Mouse (Mus musculus) gastrocnemius, postnatal 14 days (tissue): ENCODE data around the gene Vps37b. TPM values are rescaled to one million over a fixed set of nuclear protein-coding genes. Genes with fewer than 3 reads are reported as not detected.

Experiments
- DNase-seq: peaks from one replicate; pipeline ENCODE4 v3.0.0; 2021; ENCODE audit warnings: mixed read lengths
- intact Hi-C: fragments of 180-260 bp; cut with DNase I; formaldehyde crosslinking; loops from one replicate; pipeline ENCODE4 v1.15.1; 2025; ENCODE audit warnings: low total_unique reads
- total RNA-seq, 2 experiments: library from RNA; stranded (reverse); gene quantifications; 2 replicates each; pipeline ENCODE4 v1.2.3; 2021

Gene Vps37b
- total RNA-seq, 2 experiments from 2014 or later, result 6.3 to 7.8 TPM

DNA sequence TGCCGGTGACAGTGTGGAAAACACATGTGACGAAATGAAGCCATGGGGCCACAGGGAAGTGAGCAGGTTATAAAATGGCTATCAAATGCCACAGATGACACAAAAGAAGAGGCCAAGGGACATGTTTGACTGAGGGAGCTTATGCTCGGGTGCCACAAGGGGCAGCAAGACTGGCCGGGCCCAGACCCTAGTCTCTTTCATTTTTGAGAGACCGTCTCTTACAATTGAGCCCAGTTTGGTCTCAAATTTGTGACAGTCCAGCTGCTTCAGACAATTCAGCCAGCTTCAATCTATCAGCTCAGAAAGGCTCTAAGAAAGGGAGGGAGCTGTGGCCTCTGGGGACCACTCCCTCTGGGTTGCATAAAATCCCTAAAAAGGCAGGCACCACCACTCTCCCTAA is 5.5 kb downstream of the Vps37b start:
- DNase-seq, result no peak
- intact Hi-C loops, result no loop called here

DNA sequence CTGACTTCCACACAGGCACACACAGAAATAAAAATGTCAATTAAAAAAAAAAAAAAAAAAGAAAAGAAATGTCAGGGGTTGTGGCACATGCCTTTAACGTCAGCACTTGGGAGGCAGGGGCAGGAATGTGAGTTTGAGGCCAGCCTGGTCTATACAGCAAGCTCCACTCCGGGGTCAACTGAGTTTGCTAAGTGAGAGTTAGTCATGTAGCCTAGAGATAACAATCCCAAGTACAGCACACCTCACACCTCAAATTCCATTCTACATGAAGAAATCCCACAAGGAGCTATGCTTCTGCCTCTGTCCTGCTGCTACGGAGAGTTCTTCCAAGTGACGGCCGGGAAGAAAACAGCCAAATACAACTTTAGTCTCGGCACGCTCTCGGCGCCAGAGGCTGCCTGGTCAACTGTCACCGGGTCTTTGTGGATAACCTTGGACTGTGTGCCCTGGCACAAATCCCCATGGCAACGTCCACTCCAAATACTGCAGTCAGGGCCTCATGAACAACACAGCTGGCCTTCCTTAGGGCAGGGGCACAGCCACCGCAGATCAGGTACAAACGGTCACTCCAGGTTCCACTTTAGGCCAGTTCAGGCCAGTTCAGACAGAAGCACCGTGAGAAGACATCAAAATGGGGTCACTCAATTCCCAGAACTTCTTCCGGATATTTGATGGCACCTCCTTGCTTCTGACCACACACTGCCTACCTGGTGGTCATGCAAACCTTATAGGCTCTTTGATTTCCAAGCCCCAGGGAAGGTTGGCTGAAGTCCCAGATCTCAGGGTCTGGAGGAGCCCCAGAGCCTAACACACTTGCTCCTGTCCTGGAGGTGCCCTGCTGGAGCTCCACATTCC is 6.3 kb downstream of the Vps37b start:
- intact Hi-C loops, result no loop called here
- no peak for DNase-seq

DNA sequence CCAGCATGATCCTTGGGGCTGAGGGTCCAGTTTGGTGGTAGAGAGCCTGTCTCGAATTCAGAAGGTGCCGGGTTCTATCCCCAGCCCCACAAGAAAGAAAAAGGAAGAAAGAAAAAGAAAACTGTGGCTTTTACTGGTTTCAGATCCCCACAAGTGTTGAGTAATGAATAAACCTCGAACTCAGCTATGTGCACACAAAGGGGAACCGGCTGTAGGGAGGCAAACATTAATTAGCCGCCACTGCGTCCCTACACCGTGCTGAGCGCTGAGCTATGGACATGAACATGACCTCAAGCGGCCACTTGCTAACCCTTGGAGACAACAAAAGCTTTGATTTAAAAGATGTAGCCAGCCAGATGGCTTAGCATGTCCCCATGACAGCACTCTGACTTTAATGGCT is 6.9 kb downstream of the Vps37b start:
- DNase-seq, result no peak
- intact Hi-C loops, result no loop called here

DNA sequence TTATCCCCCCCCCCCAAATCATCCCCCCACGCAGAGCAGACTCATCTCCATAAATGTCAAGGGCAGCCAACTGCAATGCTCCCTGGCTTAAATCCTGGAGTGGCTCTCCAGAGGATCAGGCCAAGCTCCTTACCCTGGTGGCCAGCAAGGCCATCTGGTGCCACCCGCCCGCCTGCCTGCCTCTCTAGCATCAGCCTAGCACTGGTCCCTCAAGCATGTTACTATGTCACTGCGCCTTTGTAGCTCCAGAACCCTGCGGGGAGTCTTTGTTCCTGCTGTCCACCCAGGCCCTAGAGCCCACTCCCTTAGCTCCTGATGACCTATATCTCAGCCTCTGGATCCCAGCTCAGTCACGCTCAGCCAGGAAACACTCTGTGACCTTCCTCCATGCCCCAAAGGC is 7.4 kb downstream of the Vps37b start:
- DNase-seq, result no peak
- intact Hi-C loops, result no loop called here

DNA sequence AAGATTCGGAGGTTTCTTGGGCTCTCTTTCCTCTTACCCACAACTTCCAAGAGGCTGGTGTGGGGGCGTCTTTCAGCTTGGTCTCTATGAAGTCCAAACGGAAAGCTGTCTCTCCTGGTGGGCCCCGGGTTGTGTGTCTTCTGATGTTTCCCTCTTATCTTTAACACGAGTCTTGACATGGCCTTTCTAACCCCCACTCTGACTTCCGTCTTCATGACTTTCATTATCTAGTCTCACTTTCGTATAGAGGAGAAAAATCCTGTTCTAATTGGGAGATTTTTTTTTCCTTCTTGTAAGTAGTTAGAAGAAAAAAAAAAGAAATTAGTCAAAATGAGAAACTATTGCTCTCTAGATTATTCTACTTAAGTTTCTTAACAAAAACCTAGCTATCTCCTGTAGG is 9.7 kb downstream of the Vps37b start:
- DNase-seq, result no peak
- intact Hi-C loops, result no loop called here

DNA sequence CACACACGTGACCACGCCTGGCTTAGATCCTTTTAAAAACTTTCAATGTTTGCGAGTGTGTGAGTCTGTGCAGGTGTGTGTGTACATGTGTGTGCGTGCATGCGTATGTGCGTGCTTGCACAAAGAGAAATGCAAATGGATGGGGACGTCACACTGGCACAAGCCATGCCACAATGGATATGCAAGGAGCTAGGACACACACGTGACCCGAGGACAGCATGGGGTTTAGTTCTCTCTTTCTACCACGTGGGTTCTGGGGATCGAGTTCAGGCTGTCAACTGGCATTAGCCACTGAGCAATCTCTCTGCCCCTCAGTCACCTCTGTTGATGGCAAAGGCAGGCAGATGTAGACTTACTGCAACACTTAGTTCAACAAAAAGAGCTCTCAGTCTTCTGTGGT is 10.4 kb downstream of the Vps37b start:
- DNase-seq, result no peak
- intact Hi-C loops, result no loop called here

DNA sequence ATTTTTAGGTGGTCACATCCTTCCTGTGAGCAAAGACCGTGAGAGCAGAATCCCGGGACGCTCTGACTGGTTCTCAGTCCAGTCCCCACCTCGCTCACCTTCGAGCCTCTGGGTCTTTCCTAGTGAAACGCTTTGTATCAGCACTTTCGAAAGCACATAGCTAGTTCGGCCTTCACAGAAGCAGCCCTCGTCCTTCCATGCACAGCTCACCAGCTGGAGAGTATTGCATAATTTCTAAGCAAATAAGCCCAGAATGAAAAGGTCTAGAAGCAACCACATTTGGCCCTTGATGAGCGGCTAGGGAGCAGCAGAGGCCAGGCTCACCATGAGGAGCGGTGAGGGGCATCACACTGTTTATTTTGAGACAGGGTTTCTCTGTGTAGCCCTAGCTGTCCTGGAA is 10.9 kb downstream of the Vps37b start:
- intact Hi-C loops, result no loop called here
- DNase-seq, result no peak

DNA sequence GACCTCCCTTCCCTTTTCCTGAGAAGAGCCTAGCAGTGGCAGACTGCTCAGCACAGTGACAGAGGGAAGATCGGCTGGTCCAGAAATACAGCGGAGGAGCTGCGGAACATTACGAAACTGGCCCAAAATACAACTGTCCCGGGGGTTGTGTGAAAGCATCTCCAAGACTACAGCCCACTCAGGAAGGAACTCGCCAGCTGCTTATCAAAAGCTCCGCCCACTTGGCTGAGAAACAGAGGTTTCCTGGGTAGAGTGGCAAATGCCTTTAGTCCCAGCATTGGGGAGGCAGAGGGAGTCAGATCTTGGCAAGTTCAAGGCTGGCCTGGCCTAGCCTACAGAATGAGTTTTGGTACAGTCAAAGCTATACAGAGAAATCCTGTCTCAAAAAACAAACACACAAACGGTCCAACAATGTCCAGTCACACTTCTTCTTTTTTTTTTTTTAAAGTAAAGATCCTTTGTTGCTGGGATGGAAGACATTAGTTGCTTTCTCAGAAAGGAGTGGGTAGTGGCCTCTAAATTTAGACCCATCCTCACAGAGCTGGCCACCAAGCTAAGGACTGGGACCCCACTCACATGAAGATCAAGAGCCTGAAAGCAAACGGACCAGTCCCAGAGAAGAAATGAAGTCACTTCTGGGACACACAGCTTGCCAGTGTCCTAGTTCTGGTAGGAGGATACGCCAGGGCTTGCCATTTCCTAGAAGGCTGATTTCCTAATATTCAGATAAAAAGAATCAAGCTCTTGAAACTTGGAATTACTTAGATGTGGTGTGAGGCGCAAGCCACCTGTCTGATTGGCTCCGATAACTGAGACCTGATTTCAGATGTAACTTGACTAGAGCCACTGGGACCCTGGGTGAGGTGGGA is 12.5 kb downstream of the Vps37b start:
- intact Hi-C loops, result no loop called here
- no peak for DNase-seq

DNA sequence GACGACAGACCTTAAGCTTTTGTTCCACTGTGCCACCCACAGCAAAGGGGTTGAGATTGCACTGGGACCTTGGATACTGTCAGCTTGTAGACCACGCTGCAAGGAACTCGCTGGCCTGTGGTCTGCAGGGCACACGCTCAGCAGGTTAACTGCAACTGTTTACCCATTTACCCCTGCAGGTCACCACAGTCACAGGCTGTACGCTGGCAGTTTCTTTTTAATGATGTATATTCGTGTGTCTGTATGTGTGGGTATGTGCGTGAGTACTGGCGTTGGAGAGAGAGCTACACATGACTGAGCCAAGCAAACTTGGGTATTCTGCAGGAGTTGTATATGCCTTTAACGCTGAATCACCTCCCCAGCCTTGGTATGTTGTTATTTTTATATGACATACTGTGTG is 13.4 kb downstream of the Vps37b start:
- intact Hi-C loops, result no loop called here
- no peak for DNase-seq

DNA sequence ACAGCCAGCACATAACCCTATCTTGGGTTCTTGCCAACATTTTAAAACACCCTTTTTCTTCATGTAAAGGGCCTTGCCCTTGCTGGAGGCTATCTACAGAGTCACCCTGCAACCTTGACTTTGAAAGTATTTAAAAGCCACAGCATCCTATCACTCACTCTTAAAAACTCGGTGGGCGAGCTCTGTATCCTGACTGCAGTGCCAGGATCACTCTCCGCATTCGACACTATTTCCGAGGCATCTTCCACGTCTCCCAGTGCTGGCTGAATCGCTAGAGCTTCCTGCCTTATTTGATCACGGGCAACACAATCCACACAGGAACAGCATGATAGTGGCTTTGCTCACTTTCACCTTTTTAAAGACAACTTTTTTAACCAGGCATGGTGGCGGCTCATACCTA is 14.1 kb downstream of the Vps37b start:
- DNase-seq, result no peak
- intact Hi-C loops, result no loop called here

DNA sequence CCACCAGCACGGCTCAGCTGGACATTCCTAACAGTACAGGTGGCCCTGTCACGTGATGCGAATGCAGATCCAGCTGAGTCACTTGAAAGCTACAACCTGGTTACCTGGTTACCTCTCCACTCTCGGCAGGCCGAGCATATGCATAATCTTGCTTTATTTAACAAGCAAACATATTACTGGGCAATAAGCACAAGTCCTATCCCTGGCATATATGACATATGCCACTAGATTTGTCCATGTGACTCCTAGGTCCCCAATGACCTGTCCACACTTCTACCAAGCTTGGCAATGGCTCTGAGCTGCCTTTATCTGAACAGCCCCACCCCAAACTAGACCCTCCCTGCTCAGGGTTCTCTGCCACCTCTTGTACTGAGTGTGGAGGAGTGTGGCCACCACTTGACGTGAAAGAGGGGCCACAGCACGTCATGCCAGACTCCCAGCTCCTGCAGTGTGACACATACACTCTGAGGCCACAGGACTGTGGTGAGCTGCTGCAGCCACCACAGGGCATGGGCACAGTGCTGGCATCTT is 15.7 kb downstream of the Vps37b start:
- no peak for DNase-seq
- intact Hi-C loops, result no loop called here

DNA sequence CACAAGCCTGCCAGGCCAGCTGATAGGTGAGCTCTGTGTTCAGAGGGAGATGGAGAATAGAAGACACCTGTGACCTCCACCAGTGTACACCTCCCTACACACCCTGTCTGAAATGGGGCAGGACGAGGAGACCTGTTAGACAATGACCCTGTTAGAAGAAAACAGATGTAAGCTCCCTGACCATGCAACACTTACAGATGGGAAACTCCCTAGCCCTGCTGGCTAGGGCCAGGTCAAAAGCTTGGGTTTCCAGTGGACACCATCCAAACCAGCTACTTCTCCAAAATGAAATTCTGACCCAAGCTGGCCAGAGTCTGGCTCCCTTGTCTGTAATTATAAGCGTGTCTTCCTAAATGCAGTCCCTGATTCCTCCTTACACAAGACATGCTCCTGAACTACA is 16.3 kb downstream of the Vps37b start:
- intact Hi-C loops, result no loop called here

DNA sequence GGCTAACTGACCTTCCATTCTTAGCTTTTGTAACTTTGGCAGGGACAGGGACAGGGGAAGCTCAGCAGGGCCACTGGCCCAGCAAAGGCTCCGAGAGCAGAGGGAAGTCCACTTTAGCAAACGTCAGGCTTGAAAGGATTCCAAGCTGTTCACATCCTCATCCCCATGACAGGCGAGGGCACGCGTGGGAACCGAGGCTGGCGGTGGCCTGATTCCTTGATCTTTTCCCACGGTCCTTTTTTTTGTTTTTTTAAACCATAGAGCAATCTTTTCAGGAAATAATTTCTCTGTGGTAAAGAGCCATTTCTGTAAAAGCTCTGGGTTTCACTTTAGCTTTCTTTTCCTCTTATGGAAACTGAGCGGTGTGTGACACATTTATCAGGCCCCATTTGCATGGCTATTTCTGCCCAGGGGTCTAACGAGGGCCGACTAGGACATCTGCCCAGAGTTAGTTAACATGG is 17.2 kb downstream of the Vps37b start:
- DNase-seq, result no peak
- intact Hi-C loops, result loop anchor here (5.0 kb wide), 1 partner anchor 32 kb away; no protein-coding TSS in a partner anchor

More for the DNA sequence above, 16.3 kb downstream of the Vps37b start:
- no peak for DNase-seq

DNA sequence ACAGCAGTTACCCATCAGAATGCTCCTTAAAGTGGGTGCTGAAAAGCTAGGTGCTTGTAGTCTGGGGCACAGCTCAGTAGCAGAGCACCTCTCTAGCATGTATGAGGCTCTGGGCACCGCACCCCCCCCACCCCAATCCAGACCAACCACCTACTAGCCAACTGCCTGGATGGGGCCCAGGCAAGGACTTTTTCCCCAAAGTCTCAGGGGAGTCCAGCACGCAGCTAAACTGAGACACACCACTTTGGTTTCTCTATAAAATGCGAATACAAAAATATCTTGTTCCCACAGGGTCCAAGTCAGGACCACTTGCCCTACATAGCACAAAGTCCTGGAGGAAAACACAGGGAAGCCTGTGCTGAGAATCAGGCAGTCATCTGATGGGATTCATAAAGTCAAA is 17.9 kb downstream of the Vps37b start:
- intact Hi-C loops, result loop anchor here (5.0 kb wide), 1 partner anchor 33 kb away; no protein-coding TSS in a partner anchor
- DNase-seq, result no peak

DNA sequence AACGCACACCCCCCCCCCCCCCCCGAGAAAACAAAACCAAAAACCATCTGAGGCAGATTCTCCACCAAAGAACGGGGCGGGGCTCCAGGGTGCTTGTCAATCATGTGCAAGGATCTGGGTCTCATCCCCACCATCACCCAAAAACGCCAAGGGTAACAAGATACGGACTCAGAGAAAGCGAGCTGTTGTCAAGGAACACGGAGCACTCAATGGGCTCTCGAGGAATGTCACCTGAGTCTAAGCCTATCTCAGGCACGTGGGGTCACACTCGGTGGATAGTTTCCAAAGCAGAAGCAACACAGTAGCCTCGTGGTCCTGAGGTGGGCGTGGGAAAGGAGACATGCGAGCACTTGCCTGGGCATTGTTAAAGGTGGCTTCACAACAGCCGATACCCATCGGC is 18.3 kb downstream of the Vps37b start:
- intact Hi-C loops, result loop anchor here (5.0 kb wide), 1 partner anchor 34 kb away; no protein-coding TSS in a partner anchor
- no peak for DNase-seq

DNA sequence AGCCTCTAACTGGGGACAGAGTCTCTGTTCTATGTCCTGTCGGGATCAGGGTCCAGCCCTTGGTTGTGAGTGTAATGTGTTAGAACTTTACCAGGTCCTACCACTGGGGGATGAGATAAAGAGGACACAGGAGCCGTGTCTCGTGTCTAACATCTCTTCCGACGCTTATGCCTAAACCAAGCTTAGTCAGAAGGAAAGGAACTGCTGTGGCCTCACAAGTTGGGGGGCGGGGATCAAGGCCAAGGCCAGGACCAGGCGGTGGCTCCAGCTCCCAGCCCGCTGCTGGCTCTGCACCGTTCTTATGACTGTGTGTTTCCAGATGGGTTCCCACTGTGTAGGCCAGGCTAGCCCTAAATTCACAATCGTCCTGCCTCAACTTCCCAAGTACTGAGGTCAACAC is 19.2 kb downstream of the Vps37b start:
- intact Hi-C loops, result loop anchor here (5.0 kb wide), 1 partner anchor 34 kb away; no protein-coding TSS in a partner anchor
- DNase-seq, result no peak

DNA sequence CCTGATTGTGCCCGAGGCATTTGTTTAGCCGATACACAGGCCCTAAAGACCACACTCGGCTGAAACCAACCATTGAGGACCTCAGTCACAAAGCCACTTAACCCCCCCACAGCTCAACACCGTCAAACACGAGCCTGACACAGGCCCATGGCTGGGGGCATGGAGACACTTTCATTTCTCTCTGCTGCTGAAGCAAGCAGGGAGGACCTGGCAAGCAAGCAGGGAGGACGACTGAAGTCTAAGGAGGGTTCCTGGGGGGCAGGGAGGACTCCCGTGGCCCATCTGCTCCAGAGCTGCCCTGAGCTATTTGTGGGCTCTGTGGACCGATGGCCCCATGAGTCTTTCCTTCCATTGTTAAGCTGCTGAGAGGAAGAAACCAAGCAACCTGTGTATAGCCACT is 20.1 kb downstream of the Vps37b start:
- DNase-seq, result no peak
- intact Hi-C loops, result loop anchor here (5.0 kb wide), 1 partner anchor 35 kb away; no protein-coding TSS in a partner anchor

DNA sequence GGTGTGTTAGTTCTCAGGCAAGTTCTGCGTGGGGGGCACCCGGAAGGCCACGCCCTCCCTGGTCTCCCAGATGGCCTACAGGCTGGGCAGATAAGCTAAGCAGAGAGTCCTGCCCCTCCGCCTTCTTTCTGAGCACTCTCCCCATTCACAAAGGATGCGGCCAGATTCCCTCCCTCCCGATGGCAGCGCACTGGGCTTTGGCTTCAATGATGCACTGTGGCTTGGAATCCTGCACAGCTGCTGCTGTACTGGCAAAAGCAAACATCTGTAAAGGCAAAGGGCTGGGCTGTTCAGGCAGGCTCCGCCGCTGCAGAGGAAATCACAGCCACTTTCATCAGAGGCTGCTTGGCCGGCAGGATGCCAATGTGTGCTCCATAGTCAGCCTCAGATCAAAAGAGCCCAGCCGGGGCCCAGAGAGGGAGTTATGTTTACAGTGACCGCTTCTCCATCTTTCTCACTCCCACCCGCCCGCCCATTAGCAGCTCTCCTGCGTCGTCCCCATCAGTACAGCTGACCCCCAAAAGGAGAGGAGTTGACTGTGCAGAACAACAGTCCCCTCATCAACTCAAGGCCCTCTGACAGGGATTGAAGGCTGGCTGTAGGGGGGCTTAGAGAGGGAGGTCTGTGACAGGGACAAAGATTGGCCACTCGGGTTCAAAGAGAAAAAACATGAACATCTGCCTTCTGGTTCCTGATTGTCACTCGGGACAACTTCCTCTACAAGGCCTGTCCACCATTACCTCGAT is 21.0 kb downstream of the Vps37b start:
- peak; percentile 75 for DNase-seq
- intact Hi-C loops, result loop anchor here (5.0 kb wide), 1 partner anchor 36 kb away; no protein-coding TSS in a partner anchor

DNA sequence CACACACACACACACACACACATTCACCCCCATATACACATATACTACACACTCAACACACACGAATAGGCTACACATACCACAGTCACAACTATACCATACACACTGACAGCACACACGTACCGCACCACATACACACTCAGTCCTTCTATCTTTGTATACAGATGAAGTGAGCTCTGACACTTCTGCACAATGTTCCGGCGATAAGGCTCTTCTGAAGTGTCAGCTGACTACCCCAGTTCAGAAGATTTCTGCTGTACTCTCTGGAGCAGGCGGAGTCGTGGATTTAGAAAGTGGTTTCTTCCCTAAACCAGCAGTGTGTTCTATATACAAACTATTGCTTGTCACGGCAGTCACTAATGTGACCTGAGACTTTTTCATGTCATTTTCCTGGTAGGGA is 22.0 kb downstream of the Vps37b start:
- no peak for DNase-seq
- intact Hi-C loops, result loop anchor here (5.0 kb wide), 1 partner anchor 37 kb away; no protein-coding TSS in a partner anchor
